Mouse (Mus musculus) embryonic facial prominence, embryonic 10.5 days (tissue): ENCODE data around the gene Kdelr1. TPM values are rescaled to one million over a fixed set of nuclear protein-coding genes. Genes with fewer than 3 reads are reported as not detected.

Experiments
- DNase-seq: peaks from one replicate; pipeline ENCODE4 v3.0.0-alpha.2; 2017; ENCODE audit warnings: low spot score
- H3K27ac ChIP-seq: fragments of 300-500 bp; sonication (generic); replicated peaks from 2 replicates; pipeline ENCODE4 v1.5.1; 2016; ENCODE audit warnings: mild to moderate bottlenecking
- H3K27me3 ChIP-seq: fragments of 300-500 bp; sonication (generic); replicated peaks from 2 replicates; pipeline ENCODE4 v1.6.1; 2016; ENCODE audit warnings: low read depth, mild to moderate bottlenecking; ENCODE audit not compliant: poor library complexity, severe bottlenecking
- H3K36me3 ChIP-seq: fragments of 300-500 bp; sonication (generic); replicated peaks from 2 replicates; pipeline ENCODE4 v1.6.1; 2016; ENCODE audit warnings: mild to moderate bottlenecking, moderate library complexity
- H3K4me1 ChIP-seq: fragments of 300-500 bp; sonication (generic); 2 replicates; pipeline ENCODE4 v1.6.1; 2016
- H3K4me3 ChIP-seq: fragments of 300-500 bp; sonication (generic); 2 replicates; pipeline ENCODE4 v1.5.1; 2016; ENCODE audit warnings: mild to moderate bottlenecking, moderate library complexity
- H3K9me3 ChIP-seq: fragments of 300-500 bp; sonication (generic); 2 replicates; pipeline ENCODE4 v1.6.1; 2016; ENCODE audit warnings: mild to moderate bottlenecking
- WGBS: fragments of 180-500 bp; shearing (Covaris S2); methylation state at CpG from one replicate; pipeline ENCODE4 v1.1.7; 2016; 5-methylcytosine and 5-hydroxymethylcytosine counted together
- polyA plus RNA-seq: library from polyadenylated mRNA; unstranded; fragments of >200 nt; fragmentation: Nextera tagmentation; extraction: Ambion mirVana; gene quantifications from 2 replicates; pipeline ENCODE4 v1.2.1, GENCODE M21; 2016

Gene Kdelr1
- polyA plus RNA-seq: 30.4 and 36.6 TPM in 2 replicates

GRCm38 (mm10) chr7:45872624-45873023 is at the start of gene Kdelr1:
Gene Kdelr1 (plus strand): TSS chr7:45872772.
- Histone ChIP-seq H3K27ac (peak within 1 kb of the TSS; percentile 95), H3K4me1 (peaks cover 56% of the 10 kb centered on the region), H3K36me3 (peaks cover 37% of the 10 kb centered on the region), H3K27me3 (peaks cover 48% of the 10 kb centered on the region), H3K9me3 (no peaks in the 10 kb centered on the region), H3K4me3 (peak within 1 kb of the TSS; percentile 90)
- under 1% methylated on average over 18 of the region's 18 CpGs for WGBS
- DNase-seq: peak; percentile 93

GRCm38 (mm10) chr7:45824598-45824997 is 48.0 kb upstream of the Kdelr1 start, which contains the start of gene Kcnj14:
Gene Kcnj14 (minus strand): TSS chr7:45824782.
- peaks cover 86% of the 10 kb centered on the region for H3K36me3 ChIP-seq

GRCm38 (mm10) chr7:45826631-45827030 is 45.9 kb upstream of the Kdelr1 start:
- Histone ChIP-seq H3K27me3 (peaks cover 7% of the 10 kb centered on the region), H3K27ac (no peak overlapping the region), H3K4me1 (peaks cover 18% of the 10 kb centered on the region), H3K9me3 (no peaks in the 10 kb centered on the region), H3K36me3 (peaks cover 83% of the 10 kb centered on the region), H3K4me3 (no peak overlapping the region)
- no peak for DNase-seq
- WGBS: 91% methylated on average over 7 of the region's 7 CpGs

More at GRCm38 (mm10) chr7:45824598-45824997, 48.0 kb upstream of the Kdelr1 start, which contains the start of gene Kcnj14:
- 73% methylated on average over 7 of the region's 7 CpGs for WGBS
- peaks cover 11% of the 10 kb centered on the region for H3K4me1 ChIP-seq
- DNase-seq: no peak
- peaks cover 14% of the 10 kb centered on the region for H3K27me3 ChIP-seq
- no peaks in the 10 kb centered on the region for H3K9me3 ChIP-seq
- no peak within 1 kb of the TSS for H3K4me3 ChIP-seq
- H3K27ac ChIP-seq: no peak within 1 kb of the TSS

GRCm38 (mm10) chr7:45830427-45831127 is 42.0 kb upstream of the Kdelr1 start, which contains the start of gene Grwd1:
Gene Grwd1 (minus strand): TSS chr7:45830944.
- WGBS: under 1% methylated on average over 35 of the region's 35 CpGs
- peak; percentile 91 for DNase-seq
- Histone ChIP-seq H3K4me3 (peak within 1 kb of the TSS; percentile 98), H3K9me3 (no peaks in the 10 kb centered on the region), H3K36me3 (peaks cover 45% of the 10 kb centered on the region), H3K4me1 (peaks cover 38% of the 10 kb centered on the region), H3K27me3 (peaks cover 47% of the 10 kb centered on the region), H3K27ac (peak within 1 kb of the TSS; percentile 85)

GRCm38 (mm10) chr7:45831128-45831525 is 41.4 kb upstream of the Kdelr1 start:
- Histone ChIP-seq H3K27me3 (peaks cover 52% of the 10 kb centered on the region), H3K9me3 (no peaks in the 10 kb centered on the region), H3K36me3 (peaks cover 39% of the 10 kb centered on the region), H3K4me1 (peaks cover 38% of the 10 kb centered on the region), H3K4me3 (peak overlapping the region; percentile 98), H3K27ac (peak overlapping the region; percentile 85)
- no peak for DNase-seq
- WGBS: 24% methylated on average over 5 of the region's 5 CpGs

- Histone ChIP-seq H3K36me3 (peaks cover 26% of the 10 kb centered on the region), H3K27ac (no peak overlapping the region), H3K27me3 (peaks cover 65% of the 10 kb centered on the region), H3K4me1 (peaks cover 38% of the 10 kb centered on the region), H3K9me3 (no peaks in the 10 kb centered on the region), H3K4me3 (peak overlapping the region; percentile 53)
- 9% methylated on average over 30 of the region's 30 CpGs for WGBS
- DNase-seq: peak; percentile 23
Measured at GRCm38 (mm10) chr7:45832428-45832827, 40.1 kb upstream of the Kdelr1 start.

GRCm38 (mm10) chr7:45833148-45833790 is 39.3 kb upstream of the Kdelr1 start:
- 2% methylated on average over 86 of the region's 86 CpGs for WGBS
- Histone ChIP-seq H3K9me3 (no peaks in the 10 kb centered on the region), H3K27ac (peak overlapping the region; percentile 30), H3K4me1 (peaks cover 38% of the 10 kb centered on the region), H3K27me3 (peaks cover 71% of the 10 kb centered on the region), H3K4me3 (peak overlapping the region; percentile 53), H3K36me3 (peaks cover 18% of the 10 kb centered on the region)
- DNase-seq: peak; percentile 52

- Histone ChIP-seq H3K4me3 (peak overlapping the region; percentile 53), H3K36me3 (peaks cover 11% of the 10 kb centered on the region), H3K27ac (peak overlapping the region; percentile 30; the same call in 1 of the 2 replicates), H3K27me3 (peaks cover 71% of the 10 kb centered on the region), H3K9me3 (no peaks in the 10 kb centered on the region), H3K4me1 (peaks cover 38% of the 10 kb centered on the region)
- no peak for DNase-seq
- WGBS: 3% methylated on average over 31 of the region's 31 CpGs
Measured at GRCm38 (mm10) chr7:45833924-45834323, 38.6 kb upstream of the Kdelr1 start.

GRCm38 (mm10) chr7:45842950-45843744 is 29.4 kb upstream of the Kdelr1 start:
- no peak for DNase-seq
- H3K36me3 ChIP-seq: no peaks in the 10 kb centered on the region
- no peaks in the 10 kb centered on the region for H3K9me3 ChIP-seq
- no peak overlapping the region for H3K27ac ChIP-seq
- H3K4me3 ChIP-seq: no peak overlapping the region
- 85% methylated on average over 10 of the region's 10 CpGs for WGBS
- peaks cover 38% of the 10 kb centered on the region for H3K27me3 ChIP-seq
- H3K4me1 ChIP-seq: peaks cover 3% of the 10 kb centered on the region

GRCm38 (mm10) chr7:45848447-45849027 is 24.0 kb upstream of the Kdelr1 start:
- Histone ChIP-seq H3K27me3 (peaks cover 41% of the 10 kb centered on the region), H3K4me1 (peaks cover 8% of the 10 kb centered on the region), H3K4me3 (no peak overlapping the region), H3K27ac (no peak overlapping the region), H3K36me3 (no peaks in the 10 kb centered on the region), H3K9me3 (no peaks in the 10 kb centered on the region)
- 10% methylated on average over 6 of the region's 6 CpGs for WGBS
- DNase-seq: no peak

GRCm38 (mm10) chr7:45850661-45851060 is 21.9 kb upstream of the Kdelr1 start:
- DNase-seq: no peak
- H3K27ac ChIP-seq: no peak overlapping the region
- H3K4me1 ChIP-seq: peaks cover 8% of the 10 kb centered on the region
- H3K27me3 ChIP-seq: peaks cover 47% of the 10 kb centered on the region
- no peaks in the 10 kb centered on the region for H3K9me3 ChIP-seq
- no peaks in the 10 kb centered on the region for H3K36me3 ChIP-seq
- H3K4me3 ChIP-seq: no peak overlapping the region
- WGBS: 74% methylated on average over 3 of the region's 3 CpGs

- Histone ChIP-seq H3K27me3 (peaks cover 64% of the 10 kb centered on the region), H3K36me3 (no peaks in the 10 kb centered on the region), H3K9me3 (no peaks in the 10 kb centered on the region), H3K4me3 (no peak overlapping the region), H3K4me1 (peaks cover 23% of the 10 kb centered on the region), H3K27ac (no peak overlapping the region)
- DNase-seq: no peak
- WGBS: 84% methylated on average over 12 of the region's 12 CpGs
Measured at GRCm38 (mm10) chr7:45853089-45853488, 19.5 kb upstream of the Kdelr1 start.
